Mouse (Mus musculus) hindbrain, embryonic 12.5 days (tissue): ENCODE measurements at regions not wholly inside any gene's neighbourhood (a gene's known extent, or its start where the extent isn't known, plus 50 kb on each side); places are given as distances from the start of the nearest gene placed in this dataset.
A peak's percentile ranks its signal among the peaks of the same experiment; 100 is the strongest.

Source experiments
- ATAC-seq: fragments of 200-750 bp; cut with Nextera tagmentation; 2 replicates; pipeline ENCODE4 v1.8.0; 2017; ENCODE audit warnings: moderate TSS enrichment; ENCODE audit not compliant: low FRiP score
- H3K27ac ChIP-seq: fragments of 300-500 bp; sonication (generic); 2 replicates; pipeline ENCODE4 v1.5.1; 2016; ENCODE audit warnings: mild to moderate bottlenecking
- H3K27me3 ChIP-seq: fragments of 300-500 bp; sonication (generic); 2 replicates; pipeline ENCODE4 v1.6.1; 2016; ENCODE audit warnings: mild to moderate bottlenecking
- H3K36me3 ChIP-seq: fragments of 300-500 bp; sonication (generic); 2 replicates; pipeline ENCODE4 v1.6.1; 2016; ENCODE audit warnings: mild to moderate bottlenecking
- H3K4me1 ChIP-seq: fragments of 300-500 bp; sonication (generic); 2 replicates; pipeline ENCODE4 v1.6.1; 2016
- H3K4me2 ChIP-seq: fragments of 300-500 bp; sonication (generic); replicated peaks from 2 replicates; pipeline ENCODE4 v1.6.1; 2016; ENCODE audit warnings: mild to moderate bottlenecking
- H3K4me3 ChIP-seq: fragments of 300-500 bp; sonication (generic); 2 replicates; pipeline ENCODE4 v1.5.1; 2016; ENCODE audit warnings: mild to moderate bottlenecking
- H3K9ac ChIP-seq: fragments of 300-500 bp; sonication (generic); 2 replicates; pipeline ENCODE4 v1.6.1; 2016; ENCODE audit warnings: mild to moderate bottlenecking, moderate library complexity
- H3K9me3 ChIP-seq: fragments of 300-500 bp; sonication (generic); replicated peaks from 2 replicates; pipeline ENCODE4 v1.6.1; 2016; ENCODE audit warnings: mild to moderate bottlenecking
- whole genome bisulfite sequencing: fragments of 180-500 bp; shearing (Covaris S2); methylation state at CpG from one replicate; pipeline ENCODE4 v1.1.7; 2016; 5-methylcytosine and 5-hydroxymethylcytosine counted together

- no peak overlapping the region for H3K4me2 ChIP-seq
- no peak overlapping the region for H3K9ac ChIP-seq
- WGBS, result 51% methylated on average over 8 of the region's 8 CpGs
- no peak overlapping the region for H3K4me3 ChIP-seq
- ATAC-seq, result no peak
- H3K9me3 ChIP-seq, result no peaks in the 10 kb centered on the region
- H3K27ac ChIP-seq, result no peak overlapping the region
- no peaks in the 10 kb centered on the region for H3K36me3 ChIP-seq
- H3K4me1 ChIP-seq, result 0 out of 2 replicates have a peak, but pooled peaks cover 3% of the 10 kb centered on the region
- H3K27me3 ChIP-seq, result no peaks in the 10 kb centered on the region
Observed at GRCm38 (mm10) chr15:59138393-59139107, 249.5 kb downstream of the Gm49356 start.

GRCm38 (mm10) chr15:59141621-59142020, 252.5 kb downstream of the Gm49356 start:
- 77% methylated on average over 4 of the region's 4 CpGs for WGBS

GRCm38 (mm10) chr15:59142481-59142880, 253.4 kb downstream of the Gm49356 start:
- Histone ChIP-seq H3K4me1 (peaks cover 8% of the 10 kb centered on the region), H3K4me2 (no peak overlapping the region), H3K27me3 (no peaks in the 10 kb centered on the region), H3K9ac (no peak overlapping the region), H3K27ac (no peak overlapping the region), H3K9me3 (no peaks in the 10 kb centered on the region), H3K36me3 (no peaks in the 10 kb centered on the region), H3K4me3 (no peak overlapping the region)
- WGBS, result 85% methylated on average over 9 of the region's 9 CpGs
- no peak for ATAC-seq

More at GRCm38 (mm10) chr15:59141621-59142020, 252.5 kb downstream of the Gm49356 start:
- no peaks in the 10 kb centered on the region for H3K36me3 ChIP-seq
- ATAC-seq, result no peak
- H3K27me3 ChIP-seq, result no peaks in the 10 kb centered on the region
- peaks cover 6% of the 10 kb centered on the region for H3K4me1 ChIP-seq
- no peaks in the 10 kb centered on the region for H3K9me3 ChIP-seq
- no peak overlapping the region for H3K4me3 ChIP-seq
- H3K4me2 ChIP-seq, result no peak overlapping the region
- H3K9ac ChIP-seq, result no peak overlapping the region
- H3K27ac ChIP-seq, result no peak overlapping the region

GRCm38 (mm10) chr15:59143891-59144290, 254.8 kb downstream of the Gm49356 start:
- 97% methylated on average over 1 of the region's 1 CpGs for WGBS
- no peak for ATAC-seq
- Histone ChIP-seq H3K27me3 (no peaks in the 10 kb centered on the region), H3K9me3 (no peaks in the 10 kb centered on the region), H3K27ac (no peak overlapping the region), H3K4me1 (peaks cover 5% of the 10 kb centered on the region), H3K9ac (no peak overlapping the region), H3K4me3 (no peak overlapping the region), H3K36me3 (no peaks in the 10 kb centered on the region), H3K4me2 (no peak overlapping the region)

- H3K4me1 ChIP-seq, result peaks cover 5% of the 10 kb centered on the region
- no peaks in the 10 kb centered on the region for H3K27me3 ChIP-seq
- no peak overlapping the region for H3K4me3 ChIP-seq
- WGBS, result 72% methylated on average over 5 of the region's 5 CpGs
- H3K9me3 ChIP-seq, result no peaks in the 10 kb centered on the region
- H3K36me3 ChIP-seq, result no peaks in the 10 kb centered on the region
- no peak overlapping the region for H3K27ac ChIP-seq
- no peak for ATAC-seq
- no peak overlapping the region for H3K4me2 ChIP-seq
- no peak overlapping the region for H3K9ac ChIP-seq
Observed at GRCm38 (mm10) chr15:59145679-59146078, 256.6 kb downstream of the Gm49356 start.

- no peaks in the 10 kb centered on the region for H3K9me3 ChIP-seq
Observed at GRCm38 (mm10) chr15:59146111-59146510, 257.0 kb downstream of the Gm49356 start.

GRCm38 (mm10) chr15:59146586-59147085, 257.5 kb downstream of the Gm49356 start:
- ATAC-seq, result 0 out of 2 replicates have a peak, but pooled peaks have one; percentile 43
- no peak overlapping the region for H3K27ac ChIP-seq
- H3K4me1 ChIP-seq, result peaks cover 5% of the 10 kb centered on the region
- H3K27me3 ChIP-seq, result no peaks in the 10 kb centered on the region
- H3K9ac ChIP-seq, result no peak overlapping the region
- no peaks in the 10 kb centered on the region for H3K9me3 ChIP-seq
- WGBS, result 25% methylated on average over 9 of the region's 11 CpGs
- no peak overlapping the region for H3K4me2 ChIP-seq
- H3K4me3 ChIP-seq, result no peak overlapping the region
- no peaks in the 10 kb centered on the region for H3K36me3 ChIP-seq

More at GRCm38 (mm10) chr15:59146111-59146510, 257.0 kb downstream of the Gm49356 start:
- ATAC-seq, result no peak
- Histone ChIP-seq H3K4me1 (peaks cover 5% of the 10 kb centered on the region), H3K36me3 (no peaks in the 10 kb centered on the region), H3K27me3 (no peaks in the 10 kb centered on the region), H3K4me2 (no peak overlapping the region), H3K4me3 (no peak overlapping the region), H3K27ac (no peak overlapping the region), H3K9ac (no peak overlapping the region)
- WGBS, result 82% methylated on average over 19 of the region's 19 CpGs

GRCm38 (mm10) chr15:59148531-59148930, 259.4 kb downstream of the Gm49356 start:
- Histone ChIP-seq H3K4me1 (peaks cover 5% of the 10 kb centered on the region), H3K9ac (no peak overlapping the region), H3K27me3 (no peaks in the 10 kb centered on the region), H3K9me3 (no peaks in the 10 kb centered on the region), H3K36me3 (no peaks in the 10 kb centered on the region), H3K4me3 (no peak overlapping the region), H3K4me2 (no peak overlapping the region), H3K27ac (no peak overlapping the region)
- WGBS, result 93% methylated on average over 5 of the region's 5 CpGs
- ATAC-seq, result no peak

- no peaks in the 10 kb centered on the region for H3K9me3 ChIP-seq
- no peak overlapping the region for H3K9ac ChIP-seq
- H3K4me2 ChIP-seq, result no peak overlapping the region
- no peaks in the 10 kb centered on the region for H3K36me3 ChIP-seq
- WGBS, result 91% methylated on average over 5 of the region's 5 CpGs
- 0 out of 2 replicates have a peak, but pooled peaks cover 3% of the 10 kb centered on the region for H3K27me3 ChIP-seq
- H3K4me3 ChIP-seq, result no peak overlapping the region
- H3K4me1 ChIP-seq, result peaks cover 18% of the 10 kb centered on the region
- H3K27ac ChIP-seq, result no peak overlapping the region
- no peak for ATAC-seq
Observed at GRCm38 (mm10) chr15:59151506-59151905, 262.4 kb downstream of the Gm49356 start.

GRCm38 (mm10) chr15:59152786-59153388, 263.8 kb downstream of the Gm49356 start:
- no peak overlapping the region for H3K27ac ChIP-seq
- 91% methylated on average over 6 of the region's 6 CpGs for WGBS
- no peak for ATAC-seq
- no peaks in the 10 kb centered on the region for H3K36me3 ChIP-seq
- H3K4me2 ChIP-seq, result no peak overlapping the region
- H3K4me1 ChIP-seq, result peaks cover 15% of the 10 kb centered on the region
- H3K9me3 ChIP-seq, result no peaks in the 10 kb centered on the region
- 0 out of 2 replicates have a peak, but pooled peaks cover 3% of the 10 kb centered on the region for H3K27me3 ChIP-seq
- no peak overlapping the region for H3K9ac ChIP-seq
- H3K4me3 ChIP-seq, result no peak overlapping the region

GRCm38 (mm10) chr15:59153416-59154250, 264.5 kb downstream of the Gm49356 start:
- H3K4me3 ChIP-seq, result no peak overlapping the region
- no peak overlapping the region for H3K9ac ChIP-seq
- H3K36me3 ChIP-seq, result no peaks in the 10 kb centered on the region
- no peak for ATAC-seq
- 51% methylated on average over 16 of the region's 16 CpGs for WGBS
- H3K9me3 ChIP-seq, result no peaks in the 10 kb centered on the region
- H3K4me2 ChIP-seq, result no peak overlapping the region
- H3K4me1 ChIP-seq, result peaks cover 15% of the 10 kb centered on the region
- H3K27me3 ChIP-seq, result 0 out of 2 replicates have a peak, but pooled peaks cover 3% of the 10 kb centered on the region
- peak overlapping the region; percentile 62 for H3K27ac ChIP-seq
